Mouse (Mus musculus): ENCODE data around the gene Car10.

Car10 gene

GRCm38 (mm10) chr11:93393371-93393770 lies 295.5 kb downstream of the Car10 start:
- DNase-seq = peak; percentile 74 to 76

GRCm38 (mm10) chr11:93396356-93396755 lies 298.5 kb downstream of the Car10 start:
- DNase-seq = no peak

GRCm38 (mm10) chr11:93401167-93401566 lies 303.3 kb downstream of the Car10 start:
- peak; percentile 71 for DNase-seq

- DNase-seq = no peak
Observed at GRCm38 (mm10) chr11:93407981-93408380, 310.2 kb downstream of the Car10 start.

- peak; percentile 71 to 84 for DNase-seq
Observed at GRCm38 (mm10) chr11:93431482-93431881, 333.7 kb downstream of the Car10 start.

GRCm38 (mm10) chr11:93434997-93435915 lies 337.4 kb downstream of the Car10 start:
- DNase-seq = peak in 1 of 2 experiments; percentile 33

- no peak for DNase-seq
Observed at GRCm38 (mm10) chr11:93436892-93437291, 339.1 kb downstream of the Car10 start.

GRCm38 (mm10) chr11:93440466-93440865 lies 342.6 kb downstream of the Car10 start:
- DNase-seq = no peak

- DNase-seq = peak; percentile 54 to 67
Observed at GRCm38 (mm10) chr11:93443777-93444176, 345.9 kb downstream of the Car10 start.

GRCm38 (mm10) chr11:93444741-93445140 lies 346.9 kb downstream of the Car10 start:
- DNase-seq = no peak

- no peak for DNase-seq
Observed at GRCm38 (mm10) chr11:93447566-93447965, 349.7 kb downstream of the Car10 start.

- no peak for DNase-seq
Observed at GRCm38 (mm10) chr11:93448290-93449256, 350.7 kb downstream of the Car10 start.

GRCm38 (mm10) chr11:93450535-93450934 lies 352.7 kb downstream of the Car10 start:
- DNase-seq = peak; percentile 33 to 35

- DNase-seq = no peak
Observed at GRCm38 (mm10) chr11:93466221-93466620, 368.4 kb downstream of the Car10 start.

- no peak for DNase-seq
Observed at GRCm38 (mm10) chr11:93467711-93468110, 369.9 kb downstream of the Car10 start.

GRCm38 (mm10) chr11:93470771-93471170 lies 372.9 kb downstream of the Car10 start:
- no peak for DNase-seq

GRCm38 (mm10) chr11:93471573-93472179 lies 373.8 kb downstream of the Car10 start:
- DNase-seq = peak; percentile 98

GRCm38 (mm10) chr11:93484661-93485060 lies 386.8 kb downstream of the Car10 start:
- peak; percentile 45 to 51 for DNase-seq

- DNase-seq = peak; percentile 81 to 85
Observed at GRCm38 (mm10) chr11:93487021-93487420, 389.2 kb downstream of the Car10 start.

GRCm38 (mm10) chr11:93487913-93488604 lies 390.2 kb downstream of the Car10 start:
- DNase-seq = no peak

- peak; percentile 91 to 92 for DNase-seq
Observed at GRCm38 (mm10) chr11:93490211-93490820, 392.5 kb downstream of the Car10 start.

GRCm38 (mm10) chr11:93497896-93498295 lies 400.1 kb downstream of the Car10 start:
- DNase-seq = no peak
